Mouse (Mus musculus) heart, postnatal 0 days (tissue): ENCODE measurements around the gene Reln.

ENCODE experiments used
- CTCF ChIP-seq: IDR thresholded peaks from 2 replicates; pipeline ENCODE4 v1.5.1; 2016; ENCODE audit warnings: antibody characterized with exemption, control low read depth, low read depth
- EP300 ChIP-seq: IDR thresholded peaks from 2 replicates; pipeline ENCODE4 v1.6.1; 2016; ENCODE audit warnings: antibody characterized with exemption, low read depth

GRCm38 (mm10) chr5:22344556-22344975, at the start of gene Reln:
- TF ChIP-seq CTCF (no peak), EP300 (no peak)
